ENCODE assay signal across 21 mouse cellular contexts in genomic region chr2:157397376-157397775, GRCm38 (mm10). TPM values are rescaled to one million over a fixed set of nuclear protein-coding genes. Genes with fewer than 3 reads are reported as not detected.
DNase-seq lines count a peak whose midpoint lies in the region; ATAC-seq and TF ChIP-seq lines count a peak whose summit lies in the region.
"Had no signal": no experiment of that assay in that cellular context is flagged by ENCODE, and none has a peak within 500 bp of the region (broad histone marks: within the 10 kb centered on the region; RNA-seq: fewer than 3 reads in every experiment).

No protein-coding gene starts in this region.

- H3K27me3 ChIP-seq in embryonic facial prominence, embryonic 15.5 days = no peaks in the 10 kb centered on the region
- no peaks in the 10 kb centered on the region for H3K27me3 ChIP-seq in embryonic facial prominence, embryonic 10.5 days (replicated peaks; ENCODE audit: low read depth, poor library complexity, severe bottlenecking)
- no peaks in the 10 kb centered on the region for H3K27me3 ChIP-seq in midbrain, embryonic 11.5 days (ENCODE audit: control insufficient read depth, insufficient read depth, low read length)
- no peaks in the 10 kb centered on the region for H3K27me3 ChIP-seq in midbrain, postnatal 0 days (ENCODE audit: insufficient read depth, low read length)
- H3K27me3 ChIP-seq in stomach, embryonic 16.5 days (ENCODE audit: control insufficient read depth, insufficient read depth, low read length) = no peaks in the 10 kb centered on the region
- H3K27me3 ChIP-seq: forebrain, embryonic 15.5 days; heart, embryonic 13.5 days had no signal

- TF ChIP-seq CTCF in midbrain, postnatal 0 days (IDR thresholded peaks at IDR 0.05) = no peak

- H3K9ac ChIP-seq in embryonic facial prominence, embryonic 15.5 days = no peak overlapping the region
- no peak overlapping the region for H3K9ac ChIP-seq in midbrain, embryonic 11.5 days (ENCODE audit: low read length)
- H3K9ac ChIP-seq in midbrain, postnatal 0 days (replicated peaks; ENCODE audit: low read length, poor library complexity, severe bottlenecking) = no peak overlapping the region
- H3K9ac ChIP-seq in stomach, embryonic 16.5 days (ENCODE audit: low read length) = no peak overlapping the region
- H3K9ac ChIP-seq: forebrain, embryonic 15.5 days; heart, embryonic 13.5 days had no signal

- peak; percentile 48; the same call in 1 of the 2 replicates for ATAC-seq in embryonic facial prominence, embryonic 15.5 days (ENCODE audit: insufficient number of reproducible peaks, low FRiP score, low TSS enrichment, low read depth)
- no peak for ATAC-seq in midbrain, embryonic 11.5 days (ENCODE audit: low FRiP score)
- no peak for ATAC-seq in midbrain, postnatal 0 days (ENCODE audit: low FRiP score)
- ATAC-seq in stomach, embryonic 16.5 days (ENCODE audit: insufficient read depth, low FRiP score) = peak; percentile 32; the same call in 1 of the 2 replicates
- ATAC-seq: CD4-positive, CD25-positive, alpha-beta regulatory T cell, adult 4 months; forebrain, embryonic 15.5 days had no signal

- no peaks in the 10 kb centered on the region for H3K4me1 ChIP-seq in embryonic facial prominence, embryonic 15.5 days
- peaks cover 24% of the 10 kb centered on the region for H3K4me1 ChIP-seq in embryonic facial prominence, embryonic 10.5 days
- H3K4me1 ChIP-seq in midbrain, embryonic 11.5 days (ENCODE audit: control insufficient read depth, insufficient read depth, low read length) = no peaks in the 10 kb centered on the region
- H3K4me1 ChIP-seq in midbrain, postnatal 0 days (ENCODE audit: insufficient read depth, low read length) = no peaks in the 10 kb centered on the region
- H3K4me1 ChIP-seq in stomach, embryonic 16.5 days (ENCODE audit: control insufficient read depth, insufficient read depth, low read length) = peaks cover 29% of the 10 kb centered on the region
- H3K4me1 ChIP-seq: forebrain, embryonic 15.5 days; heart, embryonic 13.5 days had no signal

- no peak overlapping the region for H3K4me2 ChIP-seq in embryonic facial prominence, embryonic 15.5 days (replicated peaks)
- H3K4me2 ChIP-seq in midbrain, embryonic 11.5 days = no peak overlapping the region
- no peak overlapping the region for H3K4me2 ChIP-seq in midbrain, postnatal 0 days (ENCODE audit: low read depth, low read length, poor library complexity, severe bottlenecking)
- H3K4me2 ChIP-seq in stomach, embryonic 16.5 days (ENCODE audit: low read depth, low read length) = no peak overlapping the region
- H3K4me2 ChIP-seq: forebrain, embryonic 15.5 days; heart, embryonic 13.5 days had no signal

- H3K4me3 ChIP-seq in embryonic facial prominence, embryonic 15.5 days (replicated peaks) = no peak overlapping the region
- no peak overlapping the region for H3K4me3 ChIP-seq in embryonic facial prominence, embryonic 10.5 days
- H3K4me3 ChIP-seq in midbrain, embryonic 11.5 days (ENCODE audit: low read depth, low read length) = no peak overlapping the region
- H3K4me3 ChIP-seq in midbrain, postnatal 0 days (ENCODE audit: low read depth, low read length) = no peak overlapping the region
- H3K4me3 ChIP-seq in stomach, embryonic 16.5 days (replicated peaks; ENCODE audit: low read length) = no peak overlapping the region
- H3K4me3 ChIP-seq: forebrain, embryonic 15.5 days; heart, embryonic 13.5 days had no signal

- no peak overlapping the region for H3K27ac ChIP-seq in embryonic facial prominence, embryonic 15.5 days (replicated peaks)
- H3K27ac ChIP-seq in embryonic facial prominence, embryonic 10.5 days (replicated peaks) = no peak overlapping the region
- H3K27ac ChIP-seq in midbrain, embryonic 11.5 days (ENCODE audit: low read depth, low read length) = no peak overlapping the region
- no peak overlapping the region for H3K27ac ChIP-seq in midbrain, postnatal 0 days (ENCODE audit: low read depth, low read length)
- peak overlapping the region; percentile 55; the same call in 1 of the 2 replicates for H3K27ac ChIP-seq in stomach, embryonic 16.5 days (ENCODE audit: low read length)
- H3K27ac ChIP-seq: forebrain, embryonic 15.5 days; heart, embryonic 13.5 days had no signal

- WGBS in embryonic facial prominence, embryonic 15.5 days = 86% methylated on average over 4 of the region's 4 CpGs
- 87% methylated on average over 4 of the region's 4 CpGs for WGBS in embryonic facial prominence, embryonic 10.5 days
- 89% methylated on average over 4 of the region's 4 CpGs for WGBS in midbrain, embryonic 11.5 days
- 94% methylated on average over 4 of the region's 4 CpGs for WGBS in midbrain, postnatal 0 days
- WGBS in stomach, embryonic 16.5 days = 63% methylated on average over 4 of the region's 4 CpGs

- no peak for DNase-seq in embryonic facial prominence, embryonic 10.5 days (ENCODE audit: low spot score)
- DNase-seq in lung, adult 18-20 months = peak; percentile 41 to 60
- DNase-seq in lung, postnatal 10 days = no peak
- peak; percentile 64 for DNase-seq in midbrain, embryonic 11.5 days (ENCODE audit: low spot score, missing footprints)
- no peak for DNase-seq in midbrain, postnatal 0 days (ENCODE audit: low spot score)
- DNase-seq in frontal cortex, postnatal 14 days (ENCODE audit: low spot score in 2 of 2) = no peak
- DNase-seq: adrenal gland, adult 8-10 months; adrenal gland, postnatal 36 days; B cell, adult 2 months; cerebellum, adult 2 months; cerebellum, postnatal 10 days; gastrocnemius, postnatal 14 days; heart, postnatal 36 days had no signal

- H3K9me3 ChIP-seq in embryonic facial prominence, embryonic 15.5 days (replicated peaks) = no peaks in the 10 kb centered on the region
- peaks cover 3% of the 10 kb centered on the region; the same call in 1 of the 2 replicates for H3K9me3 ChIP-seq in embryonic facial prominence, embryonic 10.5 days
- no peaks in the 10 kb centered on the region; the same call in 1 of the 2 replicates for H3K9me3 ChIP-seq in midbrain, embryonic 11.5 days (ENCODE audit: control insufficient read depth, low read length)
- no peaks in the 10 kb centered on the region for H3K9me3 ChIP-seq in midbrain, postnatal 0 days (ENCODE audit: low read length)
- peaks cover 4% of the 10 kb centered on the region; the same call in 1 of the 2 replicates for H3K9me3 ChIP-seq in stomach, embryonic 16.5 days (replicated peaks; ENCODE audit: control insufficient read depth, low read length)
- H3K9me3 ChIP-seq: forebrain, embryonic 15.5 days; heart, embryonic 13.5 days had no signal

- H3K36me3 ChIP-seq in embryonic facial prominence, embryonic 15.5 days = peaks cover 33% of the 10 kb centered on the region
- peaks cover 58% of the 10 kb centered on the region for H3K36me3 ChIP-seq in embryonic facial prominence, embryonic 10.5 days (replicated peaks)
- H3K36me3 ChIP-seq in midbrain, embryonic 11.5 days (ENCODE audit: control insufficient read depth, insufficient read depth, low read length) = peaks cover 2% of the 10 kb centered on the region; the same call in 1 of the 2 replicates
- H3K36me3 ChIP-seq in midbrain, postnatal 0 days (ENCODE audit: insufficient read depth, low read length) = peaks cover 17% of the 10 kb centered on the region
- peaks cover 17% of the 10 kb centered on the region for H3K36me3 ChIP-seq in stomach, embryonic 16.5 days (ENCODE audit: control insufficient read depth, insufficient read depth, low read length)

RNA-seq across cellular contexts. Expression of gene Src, which starts 20.9 kb away (rescaled TPM):
- polyA plus RNA-seq in embryonic facial prominence, embryonic 15.5 days (2015; fragmentation: Nextera tagmentation; extraction: Ambion mirVana) = 20.7 and 21.3 TPM in 2 replicates
- 22.1 and 23.1 TPM in 2 replicates for polyA plus RNA-seq in embryonic facial prominence, embryonic 10.5 days (2016; fragmentation: Nextera tagmentation; extraction: Ambion mirVana)
- 11.2 and 14.0 TPM in 2 replicates for polyA plus RNA-seq in midbrain, embryonic 11.5 days (2014; fragmentation: Nextera tagmentation; extraction: Ambion mirVana)
- 129 and 137 TPM in 2 replicates for total RNA-seq in midbrain, postnatal 0 days (2014; rRNA removed)
- 26.1 and 26.6 TPM in 2 replicates for polyA plus RNA-seq in midbrain, postnatal 0 days (2015; fragmentation: Nextera tagmentation; extraction: Ambion mirVana)
- 12.1 and 14.7 TPM in 2 replicates for polyA plus RNA-seq in stomach, embryonic 16.5 days (2015; fragmentation: Nextera tagmentation; extraction: Ambion mirVana)

RNA-seq across cellular contexts. Expression of gene Manbal, which starts 30.0 kb away (rescaled TPM):
- 89.8 and 92.3 TPM in 2 replicates for polyA plus RNA-seq in embryonic facial prominence, embryonic 15.5 days (2015; fragmentation: Nextera tagmentation; extraction: Ambion mirVana)
- 61.1 and 66.5 TPM in 2 replicates for polyA plus RNA-seq in embryonic facial prominence, embryonic 10.5 days (2016; fragmentation: Nextera tagmentation; extraction: Ambion mirVana)
- 34.7 and 35.9 TPM in 2 replicates for polyA plus RNA-seq in midbrain, embryonic 11.5 days (2014; fragmentation: Nextera tagmentation; extraction: Ambion mirVana)
- total RNA-seq in midbrain, postnatal 0 days (2014; rRNA removed) = 70.8 and 70.9 TPM in 2 replicates
- 129 and 132 TPM in 2 replicates for polyA plus RNA-seq in midbrain, postnatal 0 days (2015; fragmentation: Nextera tagmentation; extraction: Ambion mirVana)
- 76.3 and 78.0 TPM in 2 replicates for polyA plus RNA-seq in stomach, embryonic 16.5 days (2015; fragmentation: Nextera tagmentation; extraction: Ambion mirVana)

RNA-seq across cellular contexts. Expression of gene Ghrh, which starts 50.1 kb away (rescaled TPM):
- polyA plus RNA-seq in embryonic facial prominence, embryonic 15.5 days (2015; fragmentation: Nextera tagmentation; extraction: Ambion mirVana) = not detected in 2 replicates
- polyA plus RNA-seq in embryonic facial prominence, embryonic 10.5 days (2016; fragmentation: Nextera tagmentation; extraction: Ambion mirVana) = 0.34 and 1.3 TPM in 2 replicates
- 0.48 and 1.6 TPM in 2 replicates for polyA plus RNA-seq in midbrain, embryonic 11.5 days (2014; fragmentation: Nextera tagmentation; extraction: Ambion mirVana)
- 1.3 and 3.0 TPM in 2 replicates for total RNA-seq in midbrain, postnatal 0 days (2014; rRNA removed)
- polyA plus RNA-seq in midbrain, postnatal 0 days (2015; fragmentation: Nextera tagmentation; extraction: Ambion mirVana) = 5.0 and 7.6 TPM in 2 replicates
- 0.30 and 0.51 TPM in 2 replicates for polyA plus RNA-seq in stomach, embryonic 16.5 days (2015; fragmentation: Nextera tagmentation; extraction: Ambion mirVana)
- total RNA-seq: adrenal gland, adult 8-10 months; adrenal gland, postnatal 36 days; gastrocnemius, adult 18-20 months; gastrocnemius, postnatal 14 days; heart, postnatal 36 days had no signal
- polyA plus RNA-seq: CD4-positive, CD25-positive, alpha-beta regulatory T cell, adult 4 months; G1E; heart, embryonic 13.5 days; heart, postnatal 0 days had no signal

Comparison
In these comparisons a context has a peak if more than half of its experiments do, and no peak if none do; other contexts are left out.
1. DNase-seq: peak in lung, adult 18-20 months (2 of 2) and midbrain, embryonic 11.5 days (single experiment); none in embryonic facial prominence, embryonic 10.5 days (single experiment), lung, postnatal 10 days (single experiment), midbrain, postnatal 0 days (single experiment) and frontal cortex, postnatal 14 days (0 of 2).
2. ATAC-seq: peak in embryonic facial prominence, embryonic 15.5 days (single experiment) and stomach, embryonic 16.5 days (single experiment); none in midbrain, embryonic 11.5 days (single experiment) and midbrain, postnatal 0 days (single experiment).